Mouse (Mus musculus): ENCODE results near the gene Armcx1.
"Not testable (repeated sequence)": the region's sequence is repeated elsewhere in the genome, so short reads cannot be mapped to it uniquely, and the experiment has no call there.

Gene Armcx1

DNA sequence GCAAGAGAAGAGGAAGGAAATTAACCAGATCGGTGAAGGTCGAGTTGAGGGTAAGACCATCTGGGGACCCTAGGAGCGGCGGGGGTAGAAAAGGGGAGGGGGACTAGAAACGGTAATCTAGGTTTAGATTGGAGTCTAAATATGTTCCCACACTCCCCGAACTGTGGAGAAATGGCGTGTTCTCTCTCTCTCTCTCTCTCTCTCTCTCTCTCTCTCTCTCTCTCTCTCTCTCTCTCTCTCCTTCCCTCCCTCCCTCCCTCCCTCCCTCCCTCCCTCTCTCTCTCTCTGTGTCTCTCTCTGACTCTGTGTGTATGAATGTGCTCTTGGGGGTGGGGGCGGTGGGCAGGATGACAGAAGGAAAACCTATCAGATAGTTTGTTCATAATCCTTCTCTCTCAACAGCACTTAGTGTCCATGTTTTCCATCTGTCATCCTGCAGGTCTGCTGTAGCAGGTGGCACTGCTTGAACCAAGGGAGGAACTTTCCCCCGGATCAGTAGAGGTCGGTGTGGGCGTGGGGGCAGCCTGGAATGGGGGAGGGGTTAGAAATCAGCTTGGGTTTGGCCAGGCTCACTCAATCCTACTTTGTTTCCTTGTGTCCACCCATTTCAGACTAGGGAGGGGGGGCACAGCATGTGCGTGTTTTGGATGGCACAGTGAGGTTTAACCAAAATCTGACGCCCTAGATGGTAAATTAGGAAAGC lies 39.7 kb downstream of the Armcx1 start:
- DNase-seq (ENCODE audit: low spot score) = no peak

DNA sequence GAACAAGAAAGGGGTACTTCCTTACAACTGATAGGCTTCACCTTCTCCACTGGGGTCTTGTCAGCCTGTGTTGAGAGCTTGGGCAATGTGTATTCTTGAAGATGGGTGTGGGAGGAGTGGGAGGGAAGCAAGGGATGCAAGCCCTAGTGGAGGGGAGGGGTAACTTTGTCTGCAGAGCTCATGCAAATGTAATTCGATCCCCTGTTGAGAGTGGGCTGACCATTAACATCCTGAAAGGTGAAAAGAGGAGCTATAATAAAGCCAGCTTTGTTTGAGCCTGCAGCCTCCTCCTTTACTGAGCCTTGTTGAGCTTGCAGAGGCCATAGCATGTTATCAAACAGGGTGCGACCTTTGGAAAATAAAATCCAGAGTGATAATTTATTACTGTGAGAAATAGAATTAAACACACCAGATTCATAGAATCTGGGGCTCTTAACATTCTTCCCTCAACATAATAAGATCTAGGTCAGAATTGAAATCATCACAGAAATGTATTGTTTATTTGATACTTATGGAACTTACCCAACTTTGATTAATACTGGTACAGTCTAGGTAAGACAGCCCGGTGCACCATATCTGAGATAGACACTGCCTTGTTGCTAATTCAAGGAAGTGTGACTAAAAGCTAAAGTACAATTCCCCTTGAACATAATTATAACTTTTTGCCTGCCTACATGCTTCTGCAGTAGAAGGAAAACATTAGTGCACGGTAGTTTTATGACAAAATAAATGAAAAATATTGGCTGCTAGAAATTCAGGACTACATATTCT lies 45.9 kb downstream of the Armcx1 start:
- not testable (repeated sequence) for DNase-seq (ENCODE audit: low spot score)
